Mouse (Mus musculus) brain, embryonic 14.5 days (tissue): ENCODE results near the gene Arnt2.

Experiments
- CTCF ChIP-seq: fragments of 200-500 bp; IDR thresholded peaks from 2 replicates; pipeline ENCODE4 v1.5.1; 2012; ENCODE audit warnings: inconsistent platforms, mild to moderate bottlenecking, moderate library complexity, borderline replicate concordance; ENCODE audit not compliant: insufficient read depth, insufficient read length; ENCODE audit errors: extremely low read depth
- POLR2A ChIP-seq: fragments of 200-500 bp; IDR thresholded peaks from 2 replicates; pipeline ENCODE4 v1.6.1; 2012; ENCODE audit warnings: mild to moderate bottlenecking, inconsistent platforms, borderline replicate concordance; ENCODE audit not compliant: poor library complexity, insufficient read depth, insufficient read length, severe bottlenecking; ENCODE audit errors: extremely low read depth

GRCm38 (mm10) chr7:84332295-84333168 lies 77.4 kb downstream of the Arnt2 start:
- TF ChIP-seq CTCF (no peak), POLR2A (no peak)
